Mouse (Mus musculus): Measurements from ENCODE around the gene Rrp1b. TPM values are rescaled to one million over a fixed set of nuclear protein-coding genes. Genes with fewer than 3 reads are reported as not detected.

The Rrp1b gene
- polyA plus RNA-seq (2012), result 138 and 144 TPM in 2 replicates

DNA sequence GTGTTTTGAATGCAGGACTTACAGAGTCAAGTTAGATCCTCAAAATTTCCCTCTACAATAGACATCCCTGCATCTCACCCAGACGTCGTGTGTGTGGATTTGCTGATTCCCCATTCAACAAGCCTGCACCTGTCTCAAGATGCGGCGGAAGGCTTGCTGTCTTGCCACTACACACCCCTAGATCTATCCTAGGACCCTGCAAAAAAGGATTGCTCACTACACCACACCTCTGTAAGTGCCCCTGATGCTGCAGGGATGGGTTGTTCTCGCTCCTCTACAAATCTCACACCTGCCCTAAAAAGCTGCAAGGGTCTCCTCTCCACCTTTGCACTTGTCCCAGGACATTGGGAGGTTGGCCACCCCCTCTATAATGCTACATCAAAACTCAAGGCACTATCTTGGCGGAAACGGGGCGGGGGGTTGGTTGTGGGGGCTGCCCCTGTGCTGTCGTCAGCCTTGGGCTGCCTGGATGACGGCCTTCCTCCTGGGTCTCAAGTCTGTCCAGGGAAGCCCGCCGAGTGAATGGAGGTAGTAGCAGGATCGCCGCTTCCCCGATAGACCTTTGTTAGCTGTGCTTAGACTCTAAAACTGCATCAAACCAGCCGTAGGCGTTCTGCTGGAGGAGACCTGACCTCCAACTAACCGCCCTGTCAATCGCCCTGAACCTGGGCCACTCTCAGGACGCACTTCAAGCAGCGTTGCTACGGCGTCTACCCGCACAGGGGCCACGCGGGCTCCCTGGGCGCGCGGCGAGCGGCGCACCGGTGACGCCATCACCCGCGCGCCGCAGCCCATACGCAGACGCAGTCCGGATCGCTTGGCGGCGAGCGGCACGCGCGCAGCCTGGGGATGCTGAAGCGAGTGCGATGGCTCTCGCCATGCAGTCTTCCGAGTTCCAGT lies at the start of gene Rrp1b, which contains the start of gene Hsf2bp:
Rrp1b (plus strand) TSS at position 492 of the 900 bp plus-strand sequence.
Hsf2bp (minus strand) TSS at position 741 of the 900 bp plus-strand sequence.

Other genes with a start within 250 kb of the Rrp1b start
- 158 and 191 TPM in 2 replicates for gene Sik1, start 180.3 kb upstream of the Rrp1b start, polyA plus RNA-seq (2012)
- 0.05 TPM in 1 of 2 replicates, not detected in the other for gene Hsf2bp, start 249 bp downstream of the Rrp1b start, polyA plus RNA-seq (2012)
- 0.22 and 0.44 TPM in 2 replicates for gene Notch3, start 130.8 kb downstream of the Rrp1b start, polyA plus RNA-seq (2012)
- 0.12 TPM in 1 of 2 replicates, not detected in the other for gene Ephx3, start 153.4 kb downstream of the Rrp1b start, polyA plus RNA-seq (2012)
- 241 and 382 TPM in 2 replicates for gene Brd4, start 248.6 kb downstream of the Rrp1b start, polyA plus RNA-seq (2012)

All from megakaryocyte-erythroid progenitor cell, adult 5 weeks (primary cell).